Mouse (Mus musculus) forebrain, embryonic 12.5 days (tissue): Measurements from ENCODE around the gene Pth2. TPM values are rescaled to one million over a fixed set of nuclear protein-coding genes. Genes with fewer than 3 reads are reported as not detected.
A peak's percentile ranks its signal among the peaks of the same experiment; 100 is the strongest.

ENCODE experiments used
- ATAC-seq: fragments of 200-750 bp; cut with Nextera tagmentation; 2 replicates; pipeline ENCODE4 v1.8.0; 2017; ENCODE audit warnings: moderate TSS enrichment; ENCODE audit not compliant: low FRiP score
- H3K27ac ChIP-seq: fragments of 300-500 bp; sonication (generic); 2 replicates; pipeline ENCODE4 v1.5.1; 2016; ENCODE audit warnings: mild to moderate bottlenecking
- H3K27me3 ChIP-seq: fragments of 300-500 bp; sonication (generic); 2 replicates; pipeline ENCODE4 v1.6.1; 2016; ENCODE audit warnings: mild to moderate bottlenecking
- H3K36me3 ChIP-seq: fragments of 300-500 bp; sonication (generic); replicated peaks from 2 replicates; pipeline ENCODE4 v1.6.1; 2016; ENCODE audit warnings: mild to moderate bottlenecking
- H3K4me1 ChIP-seq: fragments of 300-500 bp; sonication (generic); 2 replicates; pipeline ENCODE4 v1.6.1; 2016
- H3K4me2 ChIP-seq: fragments of 300-500 bp; sonication (generic); 2 replicates; pipeline ENCODE4 v1.6.1; 2016; ENCODE audit warnings: mild to moderate bottlenecking, moderate library complexity
- H3K4me3 ChIP-seq: fragments of 300-500 bp; sonication (generic); replicated peaks from 2 replicates; pipeline ENCODE4 v1.5.1; 2016; ENCODE audit warnings: mild to moderate bottlenecking
- H3K9ac ChIP-seq: fragments of 300-500 bp; sonication (generic); 2 replicates; pipeline ENCODE4 v1.6.1; 2016; ENCODE audit warnings: mild to moderate bottlenecking
- H3K9me3 ChIP-seq: fragments of 300-500 bp; sonication (generic); 2 replicates; pipeline ENCODE4 v1.6.1; 2016
- WGBS: fragments of 180-500 bp; shearing (Covaris S2); methylation state at CpG from one replicate; pipeline ENCODE4 v1.1.7; 2016; 5-methylcytosine and 5-hydroxymethylcytosine counted together
- polyA plus RNA-seq: library from polyadenylated mRNA; unstranded; fragments of >200 nt; fragmentation: Nextera tagmentation; extraction: Ambion mirVana; gene quantifications from 2 replicates; pipeline ENCODE4 v1.2.1, GENCODE M21; 2016

Gene Pth2
- polyA plus RNA-seq, result 0.45 and 1.5 TPM in 2 replicates

DNA sequence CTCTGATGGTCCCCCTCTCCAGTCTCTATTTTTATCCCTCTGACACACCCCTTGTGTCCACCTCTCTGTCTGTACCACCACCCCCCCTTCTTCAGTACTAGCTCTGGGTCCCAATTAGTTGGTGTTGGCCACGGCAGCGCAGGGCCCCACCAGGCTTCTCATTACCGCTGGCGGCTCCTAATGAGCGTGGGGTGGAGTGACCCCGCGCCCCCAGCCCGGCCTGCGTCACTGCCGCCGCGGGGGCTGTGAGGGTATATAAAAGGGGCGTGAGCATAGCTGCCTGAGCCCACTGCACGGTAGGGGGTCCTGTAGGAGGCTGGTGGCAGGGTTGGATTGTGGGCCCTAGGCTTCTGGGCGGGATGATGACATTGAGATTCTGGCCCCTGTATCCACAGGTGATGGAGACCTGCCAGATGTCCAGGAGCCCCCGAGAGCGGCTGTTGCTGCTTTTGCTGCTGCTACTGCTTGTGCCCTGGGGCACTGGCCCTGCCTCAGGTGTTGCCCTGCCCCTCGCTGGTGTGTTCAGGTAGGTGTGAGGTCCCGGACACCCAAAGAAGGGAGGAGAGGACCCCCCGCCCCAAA lies at the start of gene Pth2:
TSS of gene Pth2 (plus strand) at position 100 of the 582 bp plus-strand sequence.
- Histone ChIP-seq H3K27me3 (peaks cover 100% of the 10 kb centered on the region), H3K4me1 (peaks cover 23% of the 10 kb centered on the region), H3K4me3 (peak within 1 kb of the TSS; percentile 28), H3K9me3 (no peaks in the 10 kb centered on the region), H3K27ac (no peak within 1 kb of the TSS), H3K36me3 (no peaks in the 10 kb centered on the region), H3K4me2 (peak within 1 kb of the TSS; percentile 41), H3K9ac (no peak within 1 kb of the TSS)
- ATAC-seq, result no peak
- WGBS, result 15% methylated on average over 20 of the region's 20 CpGs

DNA sequence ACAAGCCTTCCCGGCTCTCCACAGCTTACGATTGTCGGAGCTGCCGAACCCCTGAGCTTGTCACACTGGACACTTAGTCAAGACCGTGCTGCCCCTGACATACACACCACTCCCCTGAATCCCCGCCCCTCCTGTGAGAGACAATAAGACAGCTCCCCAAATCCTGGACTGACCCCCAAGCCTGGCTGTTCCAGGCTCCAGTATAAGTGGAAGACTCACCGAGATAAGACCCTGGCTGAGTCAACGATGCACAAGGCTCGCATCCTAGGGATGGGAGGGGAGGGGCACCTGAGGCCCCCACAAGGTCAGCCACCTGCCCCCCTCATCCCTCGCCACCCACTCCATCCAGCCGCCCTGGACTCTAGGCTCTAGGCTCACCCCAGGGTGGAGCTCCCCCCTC lies 48.9 kb upstream of the Pth2 start:
- peaks cover 17% of the 10 kb centered on the region for H3K27me3 ChIP-seq
- peaks cover 23% of the 10 kb centered on the region for H3K4me1 ChIP-seq
- peaks cover 7% of the 10 kb centered on the region for H3K36me3 ChIP-seq
- no peak overlapping the region for H3K4me3 ChIP-seq
- 82% methylated on average over 11 of the region's 11 CpGs for WGBS
- no peaks in the 10 kb centered on the region for H3K9me3 ChIP-seq
- ATAC-seq, result no peak
- H3K4me2 ChIP-seq, result no peak overlapping the region
- H3K27ac ChIP-seq, result no peak overlapping the region
- no peak overlapping the region for H3K9ac ChIP-seq

DNA sequence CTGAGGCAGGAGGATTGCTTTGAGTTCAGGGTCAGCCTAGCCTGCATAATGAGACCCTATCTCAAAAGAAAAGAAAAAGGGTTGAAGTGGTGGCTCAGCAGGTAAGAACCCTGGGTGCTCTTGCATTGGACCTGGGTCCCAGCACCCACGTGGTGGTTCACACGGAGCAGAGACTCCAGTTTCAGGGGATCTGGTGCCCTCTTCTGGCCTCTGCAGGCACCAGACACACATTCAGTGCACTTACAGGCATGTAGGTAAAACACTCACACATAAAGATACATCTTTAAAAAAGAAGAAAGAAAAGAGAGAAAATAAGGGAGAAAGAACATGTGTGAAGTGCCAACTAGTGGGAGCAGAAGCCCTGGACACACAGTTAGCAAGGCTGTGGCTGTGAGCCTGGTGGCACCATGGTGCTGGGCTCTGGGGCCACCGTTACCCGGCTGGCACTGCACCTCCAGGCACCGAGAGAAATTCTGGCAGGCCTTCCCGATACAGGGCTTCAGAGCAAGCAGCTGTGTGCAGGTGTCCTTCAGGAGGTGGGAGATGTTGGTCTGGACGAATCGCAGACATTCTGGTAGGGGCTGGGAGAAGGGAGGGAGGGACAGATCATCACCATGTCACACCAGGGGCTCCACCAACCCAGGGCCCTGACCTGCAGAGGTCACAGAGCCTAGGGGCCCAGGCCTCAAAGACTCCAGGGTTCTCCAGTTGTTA lies 47.2 kb upstream of the Pth2 start:
- no peak overlapping the region for H3K9ac ChIP-seq
- H3K4me1 ChIP-seq, result peaks cover 14% of the 10 kb centered on the region
- no peak overlapping the region for H3K4me3 ChIP-seq
- WGBS, result 77% methylated on average over 8 of the region's 8 CpGs
- no peak overlapping the region for H3K27ac ChIP-seq
- no peaks in the 10 kb centered on the region for H3K36me3 ChIP-seq
- no peak for ATAC-seq
- peaks cover 29% of the 10 kb centered on the region for H3K27me3 ChIP-seq
- H3K4me2 ChIP-seq, result no peak overlapping the region
- no peaks in the 10 kb centered on the region for H3K9me3 ChIP-seq

DNA sequence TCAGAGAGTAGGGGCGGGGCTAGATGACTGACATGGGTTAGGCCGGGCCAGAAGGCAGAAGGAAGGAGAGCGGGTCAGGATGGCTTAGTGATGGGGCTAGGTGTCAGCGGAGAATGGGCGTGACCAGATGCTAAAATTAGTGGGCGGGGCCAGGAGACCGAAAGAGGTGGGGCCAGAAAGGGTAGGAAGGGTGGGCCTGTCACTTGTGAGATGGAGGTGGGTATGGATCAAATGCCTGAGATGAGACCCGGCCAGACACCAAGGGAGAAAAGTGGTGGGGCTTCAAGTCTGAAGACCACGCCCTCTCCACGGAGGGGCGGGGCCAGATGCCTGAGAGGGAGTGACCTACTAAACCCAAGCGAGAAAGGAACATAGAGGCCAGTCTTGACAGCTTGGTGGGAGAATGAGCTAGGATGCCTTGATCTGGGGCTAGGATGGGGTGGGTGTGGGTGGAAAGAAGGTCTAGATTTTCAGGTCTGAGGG lies 46.2 kb upstream of the Pth2 start:
- WGBS, result 5% methylated on average over 12 of the region's 12 CpGs
- Histone ChIP-seq H3K27me3 (peaks cover 29% of the 10 kb centered on the region), H3K36me3 (no peaks in the 10 kb centered on the region), H3K9me3 (no peaks in the 10 kb centered on the region), H3K4me2 (no peak overlapping the region), H3K9ac (no peak overlapping the region), H3K4me1 (peaks cover 11% of the 10 kb centered on the region), H3K4me3 (no peak overlapping the region; the same call in 1 of the 2 replicates), H3K27ac (no peak overlapping the region)
- no peak for ATAC-seq

DNA sequence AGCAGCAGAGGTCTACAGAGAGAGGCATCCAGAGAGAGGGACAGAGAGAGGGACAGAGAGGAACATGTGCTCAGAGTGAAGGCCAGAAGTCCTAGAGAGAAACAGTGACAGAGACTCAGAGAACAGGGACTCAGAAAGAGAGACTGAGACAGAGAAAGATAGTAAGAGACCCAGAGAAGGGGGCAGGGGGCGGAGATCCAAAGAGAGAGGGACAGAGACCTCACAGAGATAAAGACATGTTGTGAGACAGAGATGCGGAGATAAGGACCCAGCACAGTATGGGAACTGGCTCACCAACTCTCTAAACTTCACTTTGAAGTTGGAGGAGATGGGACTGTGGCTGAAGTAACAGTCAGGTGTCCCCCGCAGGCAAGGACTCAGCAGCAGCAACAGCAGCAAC lies 45.4 kb upstream of the Pth2 start:
- Histone ChIP-seq H3K27ac (no peak overlapping the region), H3K9ac (no peak overlapping the region), H3K4me1 (peaks cover 6% of the 10 kb centered on the region; the same call in 1 of the 2 replicates), H3K9me3 (no peaks in the 10 kb centered on the region), H3K4me2 (peak overlapping the region; percentile 57), H3K36me3 (no peaks in the 10 kb centered on the region), H3K27me3 (peaks cover 29% of the 10 kb centered on the region), H3K4me3 (0 out of 2 replicates have a peak overlapping the region, but pooled peaks have one; percentile 39)
- 89% methylated on average over 3 of the region's 3 CpGs for WGBS
- no peak for ATAC-seq

DNA sequence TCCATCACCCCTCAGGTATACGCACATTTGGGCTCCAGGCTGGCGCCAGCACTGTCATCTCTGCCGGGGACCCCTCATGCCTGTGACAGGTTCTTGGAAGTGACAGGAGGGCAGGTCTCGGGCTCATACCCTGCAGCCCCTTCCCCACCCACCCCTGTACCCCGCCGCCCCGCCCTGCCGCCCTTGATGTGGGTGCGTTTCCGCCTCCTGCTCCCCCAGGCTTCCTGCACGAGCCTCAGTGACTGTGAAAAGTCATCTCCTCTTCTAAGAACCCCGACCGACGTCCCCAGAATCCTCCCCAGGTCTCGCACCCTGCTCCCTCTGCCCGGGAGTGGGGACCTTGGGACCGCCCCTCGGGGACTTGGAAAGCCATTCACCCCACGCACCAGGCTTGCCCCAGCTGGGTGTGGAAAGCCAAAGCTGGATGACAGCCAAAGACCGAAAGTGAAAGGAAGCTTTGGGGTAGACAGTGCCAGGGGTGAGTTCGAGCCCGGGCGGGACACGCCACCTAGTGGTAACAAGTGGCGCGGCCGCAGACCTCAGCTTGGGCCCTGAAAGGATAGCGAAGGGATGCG lies 44.7 kb upstream of the Pth2 start, which contains the start of the genes Gm45713 and Flt3l:
TSS of gene Gm45713 (minus strand) at position 239 of the 575 bp plus-strand sequence.
TSS of gene Flt3l (minus strand) at position 440 of the 575 bp plus-strand sequence.
- Histone ChIP-seq H3K9me3 (no peaks in the 10 kb centered on the region), H3K4me1 (peaks cover 6% of the 10 kb centered on the region; the same call in 1 of the 2 replicates), H3K27me3 (peaks cover 29% of the 10 kb centered on the region), H3K9ac (peak within 1 kb of the TSS; percentile 53), H3K4me3 (peak within 1 kb of the TSS; percentile 39), H3K36me3 (no peaks in the 10 kb centered on the region), H3K4me2 (peak within 1 kb of the TSS; percentile 57), H3K27ac (no peak within 1 kb of the TSS)
- WGBS, result 2% methylated on average over 29 of the region's 29 CpGs
- peak; percentile 84 for ATAC-seq

DNA sequence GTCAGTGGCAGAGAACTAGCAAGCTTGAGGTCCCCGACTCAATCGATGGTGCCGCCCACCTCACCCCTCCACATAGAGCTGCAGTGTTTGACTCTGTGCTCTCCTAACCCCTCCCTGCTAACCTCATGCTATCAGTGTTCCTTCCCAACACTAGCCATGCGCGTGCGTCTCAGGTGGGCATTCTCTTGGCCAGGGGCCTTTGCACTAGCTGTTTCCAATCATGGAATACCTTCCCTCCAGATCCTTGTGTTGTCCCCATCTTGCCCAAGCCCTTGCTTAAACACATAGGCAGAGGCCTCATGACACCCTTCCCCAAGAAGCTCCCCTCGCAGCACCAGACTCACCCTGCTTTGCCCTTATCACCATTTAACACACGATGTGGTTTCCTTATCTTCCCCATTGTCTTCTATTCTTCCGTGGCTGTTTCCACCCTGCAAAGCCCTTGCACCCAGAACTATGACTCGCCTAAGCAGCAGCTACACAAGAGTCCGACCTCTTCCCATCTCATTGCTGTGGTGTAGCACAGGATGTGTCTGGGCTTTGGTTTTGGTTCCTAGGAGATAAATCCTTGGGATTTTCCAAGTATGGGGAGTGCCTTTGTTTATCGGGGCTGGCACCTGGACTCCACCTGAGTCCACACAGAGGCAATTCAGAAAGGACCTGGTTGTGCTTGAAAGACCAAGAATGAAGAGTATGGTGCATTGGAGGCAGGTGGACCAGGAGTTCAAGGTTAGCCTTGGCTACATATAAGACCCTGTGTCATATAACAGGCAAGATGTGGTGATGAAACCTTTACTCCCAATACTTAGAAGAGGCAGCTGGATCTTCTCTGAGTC lies 43.4 kb upstream of the Pth2 start:
- H3K27ac ChIP-seq, result no peak overlapping the region
- 89% methylated on average over 12 of the region's 12 CpGs for WGBS

DNA sequence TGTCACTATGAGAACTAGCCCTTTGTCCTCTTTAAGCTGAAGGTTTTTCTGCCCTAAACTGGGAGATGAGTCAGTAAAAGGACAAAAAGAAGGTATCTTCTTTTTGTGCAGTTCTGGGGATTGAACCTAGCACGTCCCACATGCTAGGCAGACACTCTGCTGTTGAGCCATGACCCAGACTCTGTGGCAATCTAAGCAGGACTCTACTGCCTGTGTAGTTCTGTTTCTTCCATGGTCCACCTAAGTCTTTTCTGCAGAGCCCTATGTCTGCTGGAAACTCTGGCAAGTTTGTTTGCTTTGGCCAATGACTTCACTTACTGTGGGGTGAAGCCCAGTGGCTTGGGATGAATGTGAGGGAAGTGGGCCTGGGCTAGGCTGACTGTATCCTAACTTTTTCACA lies 42.4 kb upstream of the Pth2 start:
- Histone ChIP-seq H3K4me2 (no peak overlapping the region), H3K4me1 (peaks cover 6% of the 10 kb centered on the region; the same call in 1 of the 2 replicates), H3K27me3 (peaks cover 29% of the 10 kb centered on the region), H3K9me3 (no peaks in the 10 kb centered on the region), H3K36me3 (peaks cover 12% of the 10 kb centered on the region), H3K9ac (no peak overlapping the region), H3K27ac (no peak overlapping the region), H3K4me3 (no peak overlapping the region)
- no peak for ATAC-seq
- WGBS, result 76% methylated on average over 1 of the region's 1 CpGs

More for the DNA sequence above, 43.4 kb upstream of the Pth2 start:
- H3K4me1 ChIP-seq, result peaks cover 6% of the 10 kb centered on the region; the same call in 1 of the 2 replicates
- H3K4me2 ChIP-seq, result no peak overlapping the region
- peaks cover 29% of the 10 kb centered on the region for H3K27me3 ChIP-seq
- peaks cover 5% of the 10 kb centered on the region for H3K36me3 ChIP-seq
- no peak overlapping the region for H3K4me3 ChIP-seq
- H3K9me3 ChIP-seq, result no peaks in the 10 kb centered on the region
- ATAC-seq, result no peak
- no peak overlapping the region for H3K9ac ChIP-seq

DNA sequence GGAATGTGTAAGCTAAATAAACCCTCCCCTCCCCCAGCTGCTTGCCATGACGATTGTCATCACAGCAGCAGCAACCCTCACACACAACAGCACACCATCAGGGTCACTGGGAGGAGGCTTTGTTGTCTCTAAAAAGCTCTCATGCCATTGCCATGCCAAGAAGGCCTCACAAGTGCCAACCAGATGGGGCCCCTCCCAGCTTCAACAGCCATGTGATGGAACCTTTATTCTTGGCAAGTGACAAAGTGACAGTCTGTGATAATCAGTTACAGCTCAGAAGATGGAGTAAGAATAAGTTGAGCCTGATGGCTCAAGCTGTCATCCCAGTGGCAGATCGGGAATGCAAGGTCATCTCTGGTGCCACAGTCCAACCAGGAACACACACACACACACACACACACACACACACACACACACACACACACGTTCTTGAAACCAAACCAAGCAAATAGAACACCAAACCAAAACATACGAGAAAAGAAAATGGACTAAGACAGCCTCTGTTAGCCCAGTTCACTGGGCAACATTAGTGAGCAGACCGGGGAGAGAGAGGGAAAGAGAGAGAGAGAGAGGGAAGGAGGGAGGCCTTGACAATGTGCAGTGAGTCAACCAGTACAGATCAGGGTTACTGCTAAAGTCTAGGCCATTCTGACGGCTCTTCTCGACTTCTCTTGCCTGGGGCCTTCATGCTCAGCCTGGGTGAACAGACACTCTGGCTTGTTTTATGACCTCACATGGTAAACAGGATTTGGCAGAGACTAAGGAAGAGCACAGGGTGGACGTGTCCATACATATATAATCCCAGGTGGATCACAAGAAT lies 40.7 kb upstream of the Pth2 start:
- 79% methylated on average over 8 of the region's 8 CpGs for WGBS
- Histone ChIP-seq H3K9me3 (no peaks in the 10 kb centered on the region), H3K9ac (no peak overlapping the region), H3K36me3 (peaks cover 28% of the 10 kb centered on the region), H3K4me2 (no peak overlapping the region), H3K4me3 (no peak overlapping the region), H3K27ac (no peak overlapping the region), H3K27me3 (peaks cover 21% of the 10 kb centered on the region), H3K4me1 (peaks cover 6% of the 10 kb centered on the region; the same call in 1 of the 2 replicates)
- ATAC-seq, result no peak

DNA sequence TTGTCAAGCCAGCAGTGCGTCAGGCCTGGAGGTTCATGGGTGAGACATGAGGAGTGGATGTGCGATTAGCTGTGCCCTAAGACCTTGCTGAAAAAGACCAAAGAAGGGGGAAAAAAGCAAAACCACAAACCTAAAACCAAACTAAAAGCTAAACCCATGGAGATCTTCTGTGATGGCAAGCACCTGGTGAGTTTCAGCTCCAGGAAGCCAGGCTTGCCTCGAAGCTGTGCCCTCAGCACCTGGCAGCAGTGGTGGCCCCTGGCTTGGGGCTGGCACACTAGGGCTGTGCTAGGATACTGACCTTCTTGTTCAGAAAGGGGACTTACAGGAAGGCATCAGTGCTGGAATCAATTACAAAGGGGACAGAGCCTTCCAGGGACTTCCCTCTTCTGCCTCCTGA lies 39.5 kb upstream of the Pth2 start:
- H3K27ac ChIP-seq, result no peak overlapping the region
- no peak overlapping the region for H3K9ac ChIP-seq
- H3K4me2 ChIP-seq, result no peak overlapping the region
- ATAC-seq, result no peak
- H3K9me3 ChIP-seq, result no peaks in the 10 kb centered on the region
- H3K4me3 ChIP-seq, result no peak overlapping the region
- H3K36me3 ChIP-seq, result peaks cover 33% of the 10 kb centered on the region
- peaks cover 12% of the 10 kb centered on the region for H3K27me3 ChIP-seq
- no peaks in the 10 kb centered on the region for H3K4me1 ChIP-seq
- 91% methylated on average over 3 of the region's 3 CpGs for WGBS

DNA sequence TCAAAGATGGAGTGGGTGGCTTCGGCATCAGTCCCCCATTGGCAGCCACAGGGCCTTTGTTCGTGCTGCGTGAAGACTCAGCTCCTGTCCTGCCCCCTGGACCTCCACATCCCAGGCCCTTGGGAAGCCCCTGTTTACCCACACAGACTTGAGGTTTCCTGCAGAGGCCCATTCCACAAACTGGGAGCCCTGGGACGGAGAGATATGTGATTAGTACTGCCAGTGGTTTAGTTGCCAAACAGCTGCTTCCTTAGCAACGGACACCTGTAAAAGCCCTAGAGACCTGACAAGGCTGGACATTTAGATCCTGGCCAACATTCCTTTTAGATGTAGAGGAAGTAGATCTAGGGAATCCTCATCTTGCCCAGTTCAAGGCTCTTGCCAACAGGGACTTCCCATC lies 38.9 kb upstream of the Pth2 start:
- Histone ChIP-seq H3K9me3 (no peaks in the 10 kb centered on the region), H3K4me1 (no peaks in the 10 kb centered on the region), H3K36me3 (peaks cover 33% of the 10 kb centered on the region), H3K9ac (no peak overlapping the region), H3K27me3 (peaks cover 12% of the 10 kb centered on the region), H3K4me2 (no peak overlapping the region), H3K27ac (no peak overlapping the region), H3K4me3 (no peak overlapping the region)
- ATAC-seq, result no peak
- WGBS, result 93% methylated on average over 5 of the region's 5 CpGs
